Mouse (Mus musculus) C2C12 (cell line): ENCODE data around the gene Pdlim1. TPM values are rescaled to one million over a fixed set of nuclear protein-coding genes. Genes with fewer than 3 reads are reported as not detected.

Source experiments
- H3K27me3 ChIP-seq: one replicate; pipeline ENCODE4 v1.6.1; 2011; ENCODE audit not compliant: control insufficient read depth, insufficient read depth, insufficient read length
- H3K36me3 ChIP-seq: one replicate; pipeline ENCODE4 v1.6.1; 2011; ENCODE audit not compliant: control insufficient read depth, insufficient read depth
- H3K4me3 ChIP-seq: one replicate; pipeline ENCODE4 v1.5.1; 2011; ENCODE audit warnings: mild to moderate bottlenecking, control low read depth; ENCODE audit not compliant: poor library complexity, insufficient read depth, severe bottlenecking
- H3K79me2 ChIP-seq: one replicate; pipeline ENCODE4 v1.6.1; 2011; ENCODE audit not compliant: control insufficient read depth, insufficient read depth
- H3K79me3 ChIP-seq: one replicate; pipeline ENCODE4 v1.6.1; 2011; ENCODE audit warnings: low read depth, control low read depth
- H3ac ChIP-seq: one replicate; pipeline ENCODE3; 2011; ENCODE audit warnings: low read depth; ENCODE audit not compliant: control insufficient read depth, insufficient read length
- CEBPB ChIP-seq: IDR thresholded peaks from one replicate; pipeline ENCODE4 v1.6.1; 2011; ENCODE audit warnings: low read depth, mild to moderate bottlenecking, control low read depth, moderate library complexity
- CTCF ChIP-seq: IDR thresholded peaks from one replicate; pipeline ENCODE4 v1.5.1; 2011; ENCODE audit not compliant: control insufficient read depth, insufficient read depth, insufficient read length
- FOSL1 ChIP-seq: IDR thresholded peaks from one replicate; pipeline ENCODE4 v1.8.0; 2011; ENCODE audit warnings: mild to moderate bottlenecking, low read length; ENCODE audit not compliant: poor library complexity, insufficient read depth, severe bottlenecking
- MAX ChIP-seq: IDR thresholded peaks from one replicate; pipeline ENCODE4 v1.6.1; 2011; ENCODE audit warnings: mild to moderate bottlenecking, control low read depth
- MYOD1 ChIP-seq: IDR thresholded peaks from one replicate; pipeline ENCODE4 v1.6.1; 2011; ENCODE audit warnings: low read depth; ENCODE audit not compliant: control insufficient read depth, insufficient read length
- MYOG ChIP-seq: IDR thresholded peaks from one replicate; pipeline ENCODE4 v1.6.1; 2011; ENCODE audit not compliant: control insufficient read depth, insufficient read length; ENCODE audit errors: extremely low read depth
- USF1 ChIP-seq: IDR thresholded peaks from one replicate; pipeline ENCODE4 v1.6.1; 2011; ENCODE audit warnings: low read depth, mild to moderate bottlenecking, control low read depth, moderate library complexity
- polyA plus RNA-seq: library from polyadenylated mRNA; unstranded; fragments of >200 nt; fragmentation: generic; extraction: Trizol; gene quantifications from one replicate; pipeline ENCODE4 v1.2.1, GENCODE M21; 2012; ENCODE audit warnings: missing spikeins

Gene Pdlim1
- polyA plus RNA-seq, 1 experiment = 198 TPM

GRCm38 (mm10) chr19:40238175-40238850, 33.3 kb downstream of the Pdlim1 start:
- Histone ChIP-seq H3K79me2 (no peaks in the 10 kb centered on the region), H3K79me3 (peaks cover 1% of the 10 kb centered on the region), H3K36me3 (peaks cover 19% of the 10 kb centered on the region), H3K4me3 (no peak overlapping the region), H3K27me3 (no peaks in the 10 kb centered on the region), H3ac (no peak overlapping the region)
- TF ChIP-seq MYOD1 (no peak), CEBPB (peak; percentile 31)

- Histone ChIP-seq H3K4me3 (no peak overlapping the region), H3K27me3 (no peaks in the 10 kb centered on the region), H3K79me2 (no peaks in the 10 kb centered on the region), H3K79me3 (no peaks in the 10 kb centered on the region), H3ac (no peak overlapping the region), H3K36me3 (peaks cover 21% of the 10 kb centered on the region)
- TF ChIP-seq CTCF = no peak
These were observed 39.1 kb downstream of the Pdlim1 start for GRCm38 (mm10) chr19:40232560-40232959.

- TF ChIP-seq CEBPB = no peak
- no peak for TF ChIP-seq FOSL1
- TF ChIP-seq MYOG = no peak
- no peak for TF ChIP-seq MYOD1
- TF ChIP-seq CTCF = no peak
- no peak for TF ChIP-seq MAX
- no peak for TF ChIP-seq USF1
- H3ac ChIP-seq = no peak overlapping the region
- no peak overlapping the region for H3K4me3 ChIP-seq
These were observed 39.7 kb downstream of the Pdlim1 start for GRCm38 (mm10) chr19:40231825-40232541.

GRCm38 (mm10) chr19:40231074-40231738, 40.4 kb downstream of the Pdlim1 start:
- no peak for TF ChIP-seq USF1
- no peak for TF ChIP-seq MAX
- TF ChIP-seq MYOG = no peak
- no peak for TF ChIP-seq CTCF
- no peak for TF ChIP-seq CEBPB
- no peak for TF ChIP-seq MYOD1
- TF ChIP-seq FOSL1 = no peak
- H3K79me3 ChIP-seq = no peaks in the 10 kb centered on the region
- H3K79me2 ChIP-seq = no peaks in the 10 kb centered on the region

More at GRCm38 (mm10) chr19:40231825-40232541, 39.7 kb downstream of the Pdlim1 start:
- peaks cover 25% of the 10 kb centered on the region for H3K36me3 ChIP-seq
- no peaks in the 10 kb centered on the region for H3K27me3 ChIP-seq
- no peaks in the 10 kb centered on the region for H3K79me2 ChIP-seq
- H3K79me3 ChIP-seq = no peaks in the 10 kb centered on the region

GRCm38 (mm10) chr19:40226516-40227151, 45.0 kb downstream of the Pdlim1 start:
- TF ChIP-seq CTCF (no peak), USF1 (no peak), MYOG (no peak), MYOD1 (no peak), CEBPB (no peak), FOSL1 (no peak), MAX (no peak)
- Histone ChIP-seq H3K79me3 (no peaks in the 10 kb centered on the region), H3K79me2 (no peaks in the 10 kb centered on the region), H3K4me3 (no peak overlapping the region), H3K36me3 (peaks cover 47% of the 10 kb centered on the region), H3ac (no peak overlapping the region), H3K27me3 (no peaks in the 10 kb centered on the region)

More at GRCm38 (mm10) chr19:40231074-40231738, 40.4 kb downstream of the Pdlim1 start:
- H3K36me3 ChIP-seq = peaks cover 33% of the 10 kb centered on the region
- H3ac ChIP-seq = no peak overlapping the region
- no peak overlapping the region for H3K4me3 ChIP-seq
- no peaks in the 10 kb centered on the region for H3K27me3 ChIP-seq
